Mouse (Mus musculus) midbrain, embryonic 16.5 days (tissue): ENCODE data around the gene Metrn. TPM values are rescaled to one million over a fixed set of nuclear protein-coding genes. Genes with fewer than 3 reads are reported as not detected.
"Not testable (repeated sequence)": the region's sequence is repeated elsewhere in the genome, so short reads cannot be mapped to it uniquely, and the experiment has no call there.

Source experiments
- ATAC-seq: fragments of 200-750 bp; cut with Nextera tagmentation; 2 replicates; pipeline ENCODE4 v1.8.0; 2017; ENCODE audit warnings: moderate TSS enrichment
- H3K27ac ChIP-seq: fragments of 300-500 bp; sonication (generic); 2 replicates; pipeline ENCODE4 v1.5.1; 2014; ENCODE audit warnings: mild to moderate bottlenecking, low read length, mixed read lengths
- H3K27me3 ChIP-seq: fragments of 300-500 bp; sonication (generic); 2 replicates; pipeline ENCODE4 v1.6.1; 2014; ENCODE audit warnings: low read depth, low read length, mixed read lengths; ENCODE audit not compliant: control insufficient read depth, insufficient read depth
- H3K36me3 ChIP-seq: fragments of 300-500 bp; sonication (generic); 2 replicates; pipeline ENCODE4 v1.6.1; 2014; ENCODE audit warnings: mild to moderate bottlenecking, low read length, moderate library complexity, mixed read lengths; ENCODE audit not compliant: control insufficient read depth, insufficient read depth
- H3K4me1 ChIP-seq: fragments of 300-500 bp; sonication (generic); 2 replicates; pipeline ENCODE4 v1.6.1; 2014; ENCODE audit warnings: mild to moderate bottlenecking, low read length, mixed read lengths; ENCODE audit not compliant: control insufficient read depth, insufficient read depth
- H3K4me2 ChIP-seq: fragments of 300-500 bp; sonication (generic); 2 replicates; pipeline ENCODE4 v1.6.1; 2014; ENCODE audit warnings: mild to moderate bottlenecking, low read length, mixed read lengths
- H3K4me3 ChIP-seq: fragments of 300-500 bp; sonication (generic); 2 replicates; pipeline ENCODE4 v1.5.1; 2014; ENCODE audit warnings: low read depth, mild to moderate bottlenecking, low read length, moderate library complexity, mixed read lengths
- H3K9ac ChIP-seq: fragments of 300-500 bp; sonication (generic); 2 replicates; pipeline ENCODE4 v1.6.1; 2014; ENCODE audit warnings: low read depth, low read length, mixed read lengths
- H3K9me3 ChIP-seq: fragments of 300-500 bp; sonication (generic); replicated peaks from 2 replicates; pipeline ENCODE4 v1.6.1; 2014; ENCODE audit warnings: mild to moderate bottlenecking, low read length, mixed read lengths; ENCODE audit not compliant: control insufficient read depth, poor library complexity, severe bottlenecking
- WGBS: fragments of 180-500 bp; shearing (Covaris S2); extraction: QIAGEN DNeasy Blood & Tissue Kit; methylation state at CpG from one replicate; pipeline ENCODE4 v1.1.7; 2014; 5-methylcytosine and 5-hydroxymethylcytosine counted together
- polyA plus RNA-seq: library from polyadenylated mRNA; unstranded; fragments of >200 nt; fragmentation: Nextera tagmentation; extraction: Ambion mirVana; gene quantifications from 2 replicates; pipeline ENCODE4 v1.2.1, GENCODE M21; 2015

Gene Metrn
- polyA plus RNA-seq, 1 experiment from 2014 or later = 37.1 TPM

DNA sequence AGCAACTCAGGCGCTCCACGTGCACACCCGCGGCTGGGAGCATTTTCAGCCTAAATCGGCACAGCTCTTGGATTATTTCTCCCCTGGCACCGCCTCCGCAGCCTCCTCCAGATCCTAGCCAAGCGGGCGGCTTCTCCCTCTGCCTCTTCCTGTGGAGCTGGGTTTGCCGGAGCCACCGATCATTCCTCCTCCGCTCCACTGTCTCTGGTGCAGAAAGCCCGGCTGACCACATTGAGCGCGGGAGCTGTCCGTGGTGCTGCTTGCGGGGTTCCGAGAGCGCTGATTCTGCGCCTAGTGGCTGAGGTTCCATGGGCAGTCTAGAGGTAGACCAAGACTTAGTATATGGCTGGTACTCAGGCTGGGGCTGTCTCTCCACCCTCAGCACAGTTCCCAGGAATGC, 16.5 kb upstream of the Metrn start:
- 2% methylated on average over 20 of the region's 20 CpGs for WGBS
- peak overlapping the region; percentile 63 for H3K9ac ChIP-seq
- no peak overlapping the region for H3K27ac ChIP-seq
- peak overlapping the region; percentile 39 for H3K4me2 ChIP-seq
- no peaks in the 10 kb centered on the region for H3K9me3 ChIP-seq
- H3K4me3 ChIP-seq = peak overlapping the region; percentile 13; the same call in 1 of the 2 replicates
- peaks cover 8% of the 10 kb centered on the region for H3K27me3 ChIP-seq
- no peak for ATAC-seq
- peaks cover 15% of the 10 kb centered on the region for H3K36me3 ChIP-seq
- H3K4me1 ChIP-seq = peaks cover 30% of the 10 kb centered on the region

DNA sequence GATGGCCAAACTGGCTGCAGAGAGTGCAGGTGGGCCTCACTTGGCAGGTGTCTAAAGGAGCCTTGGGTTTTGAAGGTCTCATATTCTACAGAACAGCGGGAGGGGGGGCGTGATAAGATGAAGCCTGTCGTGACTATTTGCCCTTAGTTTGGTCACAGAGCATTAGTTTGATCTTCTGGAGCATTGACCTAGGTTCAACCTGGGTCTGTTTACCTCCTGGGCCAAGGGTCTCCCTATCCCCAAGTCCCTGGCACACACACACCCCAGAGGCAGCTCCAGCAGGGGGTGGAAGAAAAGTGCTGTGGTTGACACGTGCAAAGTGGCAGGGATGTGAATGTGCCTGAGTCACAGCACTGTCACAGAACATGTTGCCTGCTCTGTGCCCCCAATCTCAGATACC, 14.0 kb upstream of the Metrn start:
- H3K4me2 ChIP-seq = peak overlapping the region; percentile 100
- H3K9ac ChIP-seq = peak overlapping the region; percentile 98; the same call in 1 of the 2 replicates
- H3K27ac ChIP-seq = no peak overlapping the region
- H3K4me3 ChIP-seq = peak overlapping the region; percentile 93; the same call in 1 of the 2 replicates
- peaks cover 36% of the 10 kb centered on the region for H3K4me1 ChIP-seq
- H3K9me3 ChIP-seq = no peaks in the 10 kb centered on the region
- 74% methylated on average over 4 of the region's 4 CpGs for WGBS
- ATAC-seq = no peak
- H3K27me3 ChIP-seq = no peaks in the 10 kb centered on the region
- H3K36me3 ChIP-seq = no peaks in the 10 kb centered on the region

DNA sequence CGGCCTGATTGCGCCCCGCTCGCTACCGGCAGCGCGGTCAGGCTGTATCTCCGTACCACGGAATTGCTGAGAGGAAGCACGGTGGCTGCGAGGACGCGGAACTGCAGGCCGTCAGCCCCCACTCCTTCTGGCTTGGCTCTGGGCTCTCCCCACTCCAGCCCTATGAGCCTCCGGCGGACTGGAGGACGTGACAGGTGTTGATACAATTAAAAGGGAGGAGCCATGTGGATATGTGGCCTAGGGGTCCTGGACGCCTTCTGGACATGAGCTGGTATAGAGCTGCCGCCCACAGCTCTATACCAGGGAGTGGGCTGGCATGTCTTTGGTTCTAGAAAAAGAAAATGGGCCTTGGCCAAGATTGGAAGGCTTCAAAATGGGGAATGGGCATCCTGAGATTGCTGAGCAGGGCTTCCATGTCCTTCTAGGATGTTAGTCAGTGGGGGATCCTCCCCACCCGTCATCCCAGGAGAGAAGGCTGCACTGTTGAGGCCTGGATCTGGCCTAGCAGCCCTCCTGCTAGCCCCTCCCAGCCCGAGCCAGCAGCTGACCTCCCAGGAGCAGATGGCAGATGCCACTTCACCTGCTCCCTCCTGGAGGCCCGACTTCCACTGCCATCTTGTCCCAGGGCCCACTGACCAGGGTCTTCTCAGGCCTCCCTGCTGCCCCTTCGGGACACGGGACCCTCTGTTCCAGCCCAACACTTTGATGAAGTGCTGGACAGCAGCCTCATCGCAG, 12.8 kb upstream of the Metrn start:
- WGBS = 2% methylated on average over 24 of the region's 25 CpGs
- Histone ChIP-seq H3K9me3 (no peaks in the 10 kb centered on the region), H3K27ac (peak overlapping the region; percentile 99), H3K4me2 (peak overlapping the region; percentile 100), H3K36me3 (no peaks in the 10 kb centered on the region), H3K4me1 (peaks cover 36% of the 10 kb centered on the region), H3K27me3 (no peaks in the 10 kb centered on the region), H3K4me3 (peak overlapping the region; percentile 93), H3K9ac (peak overlapping the region; percentile 98)
- peak; percentile 52 for ATAC-seq

DNA sequence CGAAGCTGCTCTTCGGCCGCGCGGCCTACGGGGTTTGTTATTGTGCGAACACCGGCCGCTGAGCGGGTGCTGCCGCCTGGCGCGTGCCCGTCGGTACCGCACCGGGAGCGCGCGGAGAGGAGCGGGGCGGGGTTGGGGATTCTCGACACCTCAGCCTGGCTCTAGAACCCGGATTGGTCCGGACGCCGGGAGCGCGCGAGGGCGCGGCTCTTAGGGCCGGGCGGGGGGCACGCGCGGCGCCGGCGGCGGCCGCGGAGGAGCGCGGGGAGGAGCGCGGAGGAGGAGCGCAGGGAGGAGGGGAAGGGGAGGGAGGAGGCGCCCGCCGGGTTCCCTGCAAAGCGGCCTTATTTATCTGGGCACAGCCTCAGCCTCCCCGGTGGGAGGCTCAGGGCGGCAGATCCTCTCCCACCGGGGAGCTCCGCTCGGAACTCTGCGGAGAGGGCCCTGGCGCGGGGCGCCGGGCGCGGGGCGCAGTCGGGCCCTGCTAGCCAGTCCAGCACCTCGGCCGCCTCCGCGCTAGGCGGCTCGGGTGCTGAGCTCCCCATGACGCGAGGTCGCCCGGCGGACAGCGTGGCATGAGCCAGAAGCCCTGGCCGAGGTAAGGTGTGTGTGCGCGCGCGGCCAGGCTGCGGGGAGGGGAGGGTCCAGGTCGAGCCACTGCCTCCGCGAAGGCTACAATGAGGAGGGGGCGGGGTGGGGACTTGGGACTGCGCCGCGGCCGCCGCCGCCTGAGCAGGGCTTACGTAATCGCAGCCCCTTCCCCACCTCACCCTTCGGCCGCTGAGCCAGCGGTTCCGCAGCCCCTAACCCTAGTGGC, 12.1 kb upstream of the Metrn start, which contains the start of gene Fbxl16:
TSS of gene Fbxl16 (plus strand) at position 297 of the 817 bp plus-strand sequence.
- H3K4me1 ChIP-seq = peaks cover 36% of the 10 kb centered on the region
- H3K27ac ChIP-seq = peak within 1 kb of the TSS; percentile 99
- ATAC-seq = peak; percentile 85
- H3K9me3 ChIP-seq = no peaks in the 10 kb centered on the region
- WGBS = under 1% methylated on average over 84 of the region's 100 CpGs
- H3K4me2 ChIP-seq = peak within 1 kb of the TSS; percentile 100
- peak within 1 kb of the TSS; percentile 93 for H3K4me3 ChIP-seq
- H3K27me3 ChIP-seq = no peaks in the 10 kb centered on the region
- no peaks in the 10 kb centered on the region for H3K36me3 ChIP-seq
- peak within 1 kb of the TSS; percentile 98 for H3K9ac ChIP-seq

DNA sequence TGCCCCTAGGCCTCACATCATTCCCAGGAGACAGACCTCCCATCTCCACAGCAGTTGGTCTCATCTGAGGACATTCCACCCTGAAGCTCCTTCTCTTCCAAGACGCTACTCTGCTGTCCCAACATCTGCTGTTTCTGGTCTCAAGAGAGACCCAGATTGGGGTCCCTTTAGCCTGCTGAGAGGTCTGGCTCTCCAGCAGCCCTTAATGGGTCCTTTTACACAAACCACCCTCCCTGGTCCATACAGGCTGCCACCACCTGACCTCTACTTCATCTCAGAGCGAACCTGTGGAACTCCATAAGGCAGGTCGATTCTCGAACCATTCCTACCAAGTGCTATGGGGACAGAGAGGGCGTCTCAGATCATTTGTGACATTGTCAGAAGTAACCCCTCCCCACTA, 11.1 kb upstream of the Metrn start:
- Histone ChIP-seq H3K4me2 (peak overlapping the region; percentile 100), H3K9ac (peak overlapping the region; percentile 98), H3K9me3 (no peaks in the 10 kb centered on the region), H3K36me3 (no peaks in the 10 kb centered on the region), H3K4me1 (peaks cover 40% of the 10 kb centered on the region), H3K4me3 (peak overlapping the region; percentile 93), H3K27me3 (no peaks in the 10 kb centered on the region), H3K27ac (peak overlapping the region; percentile 99)
- WGBS = 27% methylated on average over 5 of the region's 5 CpGs
- no peak for ATAC-seq

DNA sequence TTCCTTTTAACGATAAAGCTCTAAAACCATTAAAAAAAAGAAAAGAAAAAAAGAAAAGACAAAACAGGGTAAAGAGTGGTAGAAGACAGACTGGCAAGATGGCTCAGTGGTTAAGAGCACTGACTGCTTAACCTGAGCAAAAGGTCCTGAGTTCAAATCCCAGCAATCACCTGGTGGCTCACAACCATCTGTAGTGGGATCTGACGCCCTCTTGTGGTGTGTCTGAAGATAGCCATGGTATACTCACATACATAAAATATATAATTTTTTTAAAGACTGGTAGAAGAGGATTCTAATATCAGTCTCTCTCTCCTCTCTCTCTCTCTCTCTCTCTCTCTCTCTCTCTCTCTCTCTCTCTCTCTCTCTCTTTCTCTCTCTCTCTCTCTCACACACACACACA, 10.5 kb upstream of the Metrn start:
- H3K9me3 ChIP-seq, H3K27me3 ChIP-seq, ATAC-seq, H3K4me3 ChIP-seq, H3K4me2 ChIP-seq, H3K27ac ChIP-seq, H3K36me3 ChIP-seq, H3K9ac ChIP-seq: not testable (repeated sequence)
- 44% methylated on average over 2 of the region's 2 CpGs for WGBS
- H3K4me1 ChIP-seq = peaks cover 40% of the 10 kb centered on the region

DNA sequence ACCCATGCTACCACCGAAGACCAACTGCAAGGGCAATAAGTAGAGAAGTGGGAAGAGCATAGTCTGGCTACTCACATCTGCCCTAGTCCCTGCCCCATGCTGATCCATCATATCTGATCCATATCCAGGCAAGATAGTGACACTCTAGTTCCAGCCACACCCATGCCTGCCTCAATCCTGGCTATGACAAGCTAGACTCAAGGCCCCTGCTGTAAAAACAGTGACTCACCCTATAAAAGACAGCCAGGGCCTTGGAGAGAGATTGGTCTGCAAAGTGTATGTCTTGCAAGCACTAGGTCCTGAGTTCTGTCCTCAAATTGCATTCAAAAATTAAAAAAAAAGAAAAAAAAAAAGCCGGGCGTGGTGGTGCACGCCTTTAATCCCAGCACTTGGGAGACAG, 9.6 kb upstream of the Metrn start:
- no peaks in the 10 kb centered on the region for H3K27me3 ChIP-seq
- H3K27ac ChIP-seq = no peak overlapping the region
- 89% methylated on average over 4 of the region's 4 CpGs for WGBS
- H3K36me3 ChIP-seq = no peaks in the 10 kb centered on the region
- no peak overlapping the region for H3K4me3 ChIP-seq
- ATAC-seq = no peak
- no peaks in the 10 kb centered on the region for H3K9me3 ChIP-seq
- peaks cover 41% of the 10 kb centered on the region for H3K4me1 ChIP-seq
- no peak overlapping the region for H3K4me2 ChIP-seq
- no peak overlapping the region for H3K9ac ChIP-seq

DNA sequence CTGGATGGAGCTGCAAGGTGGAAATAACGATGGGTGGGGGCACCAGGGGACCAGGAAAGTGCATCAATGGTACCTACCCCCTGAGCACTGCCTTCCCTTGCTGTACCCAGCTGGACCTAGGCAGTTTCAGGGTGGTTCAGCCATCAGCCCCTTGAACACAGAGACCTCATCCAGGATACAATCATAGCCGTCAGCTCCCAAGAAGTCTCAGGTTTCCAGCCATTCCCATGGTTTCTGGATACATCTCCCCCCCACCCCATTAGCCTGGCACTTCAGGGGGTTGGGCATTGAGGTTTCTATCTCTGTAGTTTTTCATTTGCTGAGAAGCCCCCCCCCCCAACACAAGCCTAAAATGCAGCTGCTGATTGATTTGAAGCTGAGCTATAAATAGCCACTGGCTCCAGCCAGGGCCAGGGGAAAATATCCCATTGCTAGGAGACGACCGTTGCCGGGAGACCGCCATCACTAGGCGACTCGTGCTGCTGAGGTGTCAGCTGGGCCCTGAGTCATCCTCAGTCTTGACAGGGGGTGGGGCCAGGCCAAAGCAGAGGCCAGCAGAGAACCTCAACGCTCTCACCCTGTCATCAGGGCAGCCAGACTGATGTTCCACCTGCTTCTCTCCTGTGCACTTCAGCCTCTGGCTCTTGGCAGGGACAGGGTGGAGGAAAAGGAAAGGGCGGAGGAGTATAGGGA, 6.0 kb upstream of the Metrn start:
- Histone ChIP-seq H3K4me3 (no peak overlapping the region), H3K27ac (peak overlapping the region; percentile 94), H3K4me1 (peaks cover 25% of the 10 kb centered on the region), H3K9me3 (no peaks in the 10 kb centered on the region), H3K4me2 (peak overlapping the region; percentile 37), H3K27me3 (no peaks in the 10 kb centered on the region), H3K9ac (peak overlapping the region; percentile 43), H3K36me3 (no peaks in the 10 kb centered on the region)
- ATAC-seq = peak; percentile 93
- WGBS = 4% methylated on average over 10 of the region's 10 CpGs
